Mouse (Mus musculus): Measurements from ENCODE around the gene Tex2. TPM values are rescaled to one million over a fixed set of nuclear protein-coding genes. Genes with fewer than 3 reads are reported as not detected.
"Not testable (repeated sequence)": the region's sequence is repeated elsewhere in the genome, so short reads cannot be mapped to it uniquely, and the experiment has no call there.

Tex2 gene
- polyA plus RNA-seq, 1 experiment from 2014 or later, result 7.8 TPM

- H3K36me3 ChIP-seq; H3K9ac ChIP-seq (replicated peaks); H3K4me3 ChIP-seq (replicated peaks); ATAC-seq (ENCODE audit: insufficient number of reproducible peaks, insufficient read depth, low FRiP score, low TSS enrichment, low read depth); H3K4me2 ChIP-seq; H3K9me3 ChIP-seq; H3K27me3 ChIP-seq; H3K27ac ChIP-seq: not testable (repeated sequence)
- H3K4me1 ChIP-seq (replicated peaks), result peaks cover 14% of the 10 kb centered on the region
- 84% methylated on average over 6 of the region's 6 CpGs for WGBS
Measured at GRCm38 (mm10) chr11:106490600-106490999, 122.6 kb downstream of the Tex2 start.

GRCm38 (mm10) chr11:106490057-106490456 lies 123.2 kb downstream of the Tex2 start:
- no peak for ATAC-seq (ENCODE audit: insufficient number of reproducible peaks, insufficient read depth, low FRiP score, low TSS enrichment, low read depth)

GRCm38 (mm10) chr11:106489036-106489693 lies 124.1 kb downstream of the Tex2 start:
- H3K4me2 ChIP-seq, result no peak overlapping the region
- H3K9me3 ChIP-seq, result no peaks in the 10 kb centered on the region
- no peak overlapping the region for H3K9ac ChIP-seq (replicated peaks)
- ATAC-seq (ENCODE audit: insufficient number of reproducible peaks, insufficient read depth, low FRiP score, low TSS enrichment, low read depth), result no peak
- peaks cover 14% of the 10 kb centered on the region for H3K4me1 ChIP-seq (replicated peaks)
- no peaks in the 10 kb centered on the region for H3K36me3 ChIP-seq
- H3K4me3 ChIP-seq (replicated peaks), result no peak overlapping the region
- no peak overlapping the region for H3K27ac ChIP-seq
- WGBS, result 58% methylated on average over 7 of the region's 7 CpGs
- no peaks in the 10 kb centered on the region for H3K27me3 ChIP-seq

More at GRCm38 (mm10) chr11:106490057-106490456, 123.2 kb downstream of the Tex2 start:
- Histone ChIP-seq H3K4me2 (no peak overlapping the region), H3K4me3 (replicated peaks) (no peak overlapping the region), H3K27ac (no peak overlapping the region), H3K27me3 (no peaks in the 10 kb centered on the region), H3K4me1 (replicated peaks) (peaks cover 14% of the 10 kb centered on the region), H3K9ac (replicated peaks) (no peak overlapping the region), H3K36me3 (no peaks in the 10 kb centered on the region), H3K9me3 (no peaks in the 10 kb centered on the region)
- WGBS, result 50% methylated on average over 10 of the region's 10 CpGs

- Histone ChIP-seq H3K9me3 (no peaks in the 10 kb centered on the region), H3K4me2 (peak overlapping the region; percentile 79), H3K27ac (peak overlapping the region; percentile 89), H3K4me3 (replicated peaks) (peak overlapping the region; percentile 96), H3K4me1 (replicated peaks) (peaks cover 14% of the 10 kb centered on the region), H3K36me3 (no peaks in the 10 kb centered on the region), H3K9ac (replicated peaks) (no peak overlapping the region; the same call in 1 of the 2 replicates), H3K27me3 (no peaks in the 10 kb centered on the region)
- ATAC-seq (ENCODE audit: insufficient number of reproducible peaks, insufficient read depth, low FRiP score, low TSS enrichment, low read depth), result peak; percentile 66; the same call in 1 of the 2 replicates
- WGBS, result 12% methylated on average over 17 of the region's 17 CpGs
Measured at GRCm38 (mm10) chr11:106488126-106488561, 125.1 kb downstream of the Tex2 start.

- H3K4me1 ChIP-seq (replicated peaks), result peaks cover 14% of the 10 kb centered on the region
- no peaks in the 10 kb centered on the region for H3K27me3 ChIP-seq
- peak; percentile 92 for ATAC-seq (ENCODE audit: insufficient number of reproducible peaks, insufficient read depth, low FRiP score, low TSS enrichment, low read depth)
- peak within 1 kb of the TSS; percentile 79 for H3K4me2 ChIP-seq
- no peaks in the 10 kb centered on the region for H3K9me3 ChIP-seq
- H3K9ac ChIP-seq (replicated peaks), result peak within 1 kb of the TSS; percentile 89
- peak within 1 kb of the TSS; percentile 96 for H3K4me3 ChIP-seq (replicated peaks)
- peak within 1 kb of the TSS; percentile 89 for H3K27ac ChIP-seq
- H3K36me3 ChIP-seq, result no peaks in the 10 kb centered on the region
- 0% methylated on average over 28 of the region's 28 CpGs for WGBS
Measured at GRCm38 (mm10) chr11:106487733-106488115, 125.5 kb downstream of the Tex2 start, which contains the start of gene Ern1. TSS of gene Ern1 (minus strand) at chr11:106487852.

DNA sequence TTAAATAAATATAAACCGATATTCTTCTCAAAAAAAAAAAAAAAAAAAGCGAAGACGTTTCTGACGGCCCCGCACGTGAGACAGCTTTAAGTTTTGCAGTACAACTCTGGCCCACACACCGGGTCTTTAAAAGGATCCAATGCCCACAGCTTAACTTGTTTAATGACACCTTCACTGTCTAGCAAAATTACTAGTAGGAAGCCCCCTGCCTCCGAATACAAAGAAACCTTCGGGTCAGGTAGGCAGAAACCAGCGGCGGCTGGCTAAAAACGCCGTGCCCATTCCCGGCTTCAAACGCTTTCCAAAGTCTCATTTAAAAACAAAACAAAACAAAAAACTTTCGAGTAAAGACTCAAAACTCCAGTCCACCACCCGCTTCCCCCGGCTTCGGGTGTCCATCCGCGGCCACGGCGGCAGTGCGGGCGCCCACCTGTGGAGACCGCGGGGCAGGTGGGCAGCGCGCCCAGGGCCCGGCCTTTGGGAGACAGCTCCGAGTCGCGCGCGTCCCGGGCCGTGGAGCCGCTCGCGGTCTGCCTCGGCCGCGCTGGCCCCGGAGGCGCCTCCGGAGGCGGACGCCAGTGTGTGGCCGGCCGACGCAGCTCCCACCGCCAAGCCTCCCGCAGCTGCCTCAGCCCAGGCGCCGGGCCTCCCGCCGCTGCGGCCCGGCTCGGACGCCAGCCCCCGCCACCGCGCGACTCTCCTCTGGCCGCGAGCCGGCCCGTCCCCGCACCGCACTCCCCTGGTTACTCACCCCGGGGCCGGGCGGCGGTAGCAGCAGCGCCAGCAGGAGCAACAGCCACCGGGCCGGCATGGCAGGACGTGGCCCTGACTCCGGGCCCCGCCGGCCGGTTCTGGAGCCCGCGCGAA lies 126.1 kb downstream of the Tex2 start:
- Histone ChIP-seq H3K9ac (replicated peaks) (peak overlapping the region; percentile 89), H3K27ac (peak overlapping the region; percentile 89)

GRCm38 (mm10) chr11:106486042-106486865 lies 127.0 kb downstream of the Tex2 start:
- Histone ChIP-seq H3K9me3 (no peaks in the 10 kb centered on the region), H3K36me3 (no peaks in the 10 kb centered on the region), H3K4me3 (replicated peaks) (peak overlapping the region; percentile 96), H3K4me1 (replicated peaks) (peaks cover 14% of the 10 kb centered on the region), H3K27ac (no peak overlapping the region), H3K27me3 (no peaks in the 10 kb centered on the region), H3K4me2 (peak overlapping the region; percentile 79), H3K9ac (replicated peaks) (no peak overlapping the region)
- 29% methylated on average over 16 of the region's 16 CpGs for WGBS
- no peak for ATAC-seq (ENCODE audit: insufficient number of reproducible peaks, insufficient read depth, low FRiP score, low TSS enrichment, low read depth)

More for the DNA sequence above, 126.1 kb downstream of the Tex2 start:
- H3K27me3 ChIP-seq, result no peaks in the 10 kb centered on the region
- ATAC-seq (ENCODE audit: insufficient number of reproducible peaks, insufficient read depth, low FRiP score, low TSS enrichment, low read depth), result peak; percentile 28
- WGBS, result under 1% methylated on average over 85 of the region's 86 CpGs
- peak overlapping the region; percentile 96 for H3K4me3 ChIP-seq (replicated peaks)
- H3K9me3 ChIP-seq, result no peaks in the 10 kb centered on the region
- peaks cover 14% of the 10 kb centered on the region for H3K4me1 ChIP-seq (replicated peaks)
- peak overlapping the region; percentile 79 for H3K4me2 ChIP-seq
- no peaks in the 10 kb centered on the region for H3K36me3 ChIP-seq

DNA sequence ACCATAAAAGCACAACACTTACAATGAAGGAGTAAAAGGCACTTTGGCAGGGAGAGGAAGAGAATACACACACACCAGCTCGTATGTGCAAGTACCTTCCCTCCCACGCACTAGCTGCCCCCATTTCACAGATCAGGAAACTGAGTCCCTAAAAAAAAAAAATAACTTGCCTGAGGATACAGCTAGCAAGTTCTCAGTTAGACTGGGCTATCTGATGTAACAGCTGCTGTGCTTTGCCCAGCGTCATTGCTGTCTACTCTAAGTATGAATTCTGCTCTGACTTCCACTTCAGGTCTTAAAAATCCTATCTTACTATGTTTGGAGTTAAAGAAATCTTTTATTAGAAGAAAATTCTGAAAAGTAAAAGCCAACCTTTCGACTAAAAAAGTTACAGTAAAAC lies 127.6 kb downstream of the Tex2 start:
- no peak for ATAC-seq (ENCODE audit: insufficient number of reproducible peaks, insufficient read depth, low FRiP score, low TSS enrichment, low read depth)
- H3K4me3 ChIP-seq (replicated peaks), result no peak overlapping the region
- H3K27ac ChIP-seq, result no peak overlapping the region
- no peak overlapping the region for H3K9ac ChIP-seq (replicated peaks)
- no peaks in the 10 kb centered on the region for H3K27me3 ChIP-seq
- no peaks in the 10 kb centered on the region for H3K9me3 ChIP-seq
- WGBS, result 78% methylated on average over 4 of the region's 4 CpGs
- H3K4me2 ChIP-seq, result no peak overlapping the region
- peaks cover 14% of the 10 kb centered on the region for H3K4me1 ChIP-seq (replicated peaks)
- no peaks in the 10 kb centered on the region for H3K36me3 ChIP-seq

GRCm38 (mm10) chr11:106484875-106485274 lies 128.3 kb downstream of the Tex2 start:
- H3K9ac ChIP-seq (replicated peaks), result no peak overlapping the region
- 93% methylated on average over 4 of the region's 4 CpGs for WGBS

GRCm38 (mm10) chr11:106482867-106483266 lies 130.4 kb downstream of the Tex2 start:
- WGBS, result 91% methylated on average over 8 of the region's 8 CpGs
- no peaks in the 10 kb centered on the region for H3K36me3 ChIP-seq
- no peak overlapping the region for H3K4me3 ChIP-seq (replicated peaks)
- peaks cover 8% of the 10 kb centered on the region for H3K4me1 ChIP-seq (replicated peaks)
- no peak overlapping the region for H3K27ac ChIP-seq
- H3K9ac ChIP-seq (replicated peaks), result no peak overlapping the region
- H3K4me2 ChIP-seq, result no peak overlapping the region
- H3K27me3 ChIP-seq, result no peaks in the 10 kb centered on the region
- no peaks in the 10 kb centered on the region for H3K9me3 ChIP-seq
- ATAC-seq (ENCODE audit: insufficient number of reproducible peaks, insufficient read depth, low FRiP score, low TSS enrichment, low read depth), result no peak

More at GRCm38 (mm10) chr11:106484875-106485274, 128.3 kb downstream of the Tex2 start:
- peaks cover 14% of the 10 kb centered on the region for H3K4me1 ChIP-seq (replicated peaks)
- no peak for ATAC-seq (ENCODE audit: insufficient number of reproducible peaks, insufficient read depth, low FRiP score, low TSS enrichment, low read depth)
- no peak overlapping the region for H3K27ac ChIP-seq
- no peak overlapping the region for H3K4me3 ChIP-seq (replicated peaks)
- no peaks in the 10 kb centered on the region for H3K36me3 ChIP-seq
- no peaks in the 10 kb centered on the region for H3K9me3 ChIP-seq
- H3K4me2 ChIP-seq, result no peak overlapping the region
- H3K27me3 ChIP-seq, result no peaks in the 10 kb centered on the region

Measured in limb, embryonic 12.5 days (tissue).